8 mouse cellular contexts compared by ENCODE assay signal in the genomic region with DNA sequence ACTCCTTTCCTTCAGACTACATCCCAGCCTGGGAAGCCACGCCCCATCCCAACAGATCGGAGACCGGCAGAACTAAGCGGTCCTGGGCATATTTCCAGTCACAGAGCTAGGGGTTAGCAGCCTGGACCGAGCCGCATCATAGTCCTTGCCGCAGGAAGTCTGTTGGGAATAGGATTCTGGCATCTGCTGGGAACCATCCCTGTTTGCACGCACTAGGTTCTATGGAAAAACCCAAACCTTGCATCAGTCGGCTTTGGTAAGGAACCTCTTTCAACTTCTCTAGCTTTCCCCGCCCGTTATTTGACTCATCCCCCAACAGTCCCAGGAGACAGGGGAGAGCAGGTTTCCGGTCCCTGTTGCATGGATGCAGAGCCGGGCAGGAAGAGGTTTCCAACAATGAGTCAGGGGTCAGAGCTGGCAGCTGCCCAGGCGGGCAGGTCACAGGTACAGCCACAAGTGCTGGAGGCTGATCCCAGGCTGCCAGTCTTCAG. TPM values are rescaled to one million over a fixed set of nuclear protein-coding genes. Genes with fewer than 3 reads are reported as not detected.
DNase-seq lines count a peak whose midpoint lies in the region; ATAC-seq and TF ChIP-seq lines count a peak whose summit lies in the region.

No protein-coding gene starts in this region.

- WGBS in forebrain, embryonic 14.5 days: 10% methylated on average over 14 of the region's 14 CpGs
- WGBS in hindbrain, embryonic 14.5 days: 6% methylated on average over 14 of the region's 14 CpGs
- WGBS in liver, adult 2 months: 22% methylated on average over 14 of the region's 14 CpGs
- 16% methylated on average over 14 of the region's 14 CpGs for WGBS in small intestine, adult 2 months
- WGBS in cerebellum, adult 2 months: 13% methylated on average over 14 of the region's 14 CpGs

- no peaks in the 10 kb centered on the region for H3K36me3 ChIP-seq in forebrain, embryonic 14.5 days (ENCODE audit: control insufficient read depth, insufficient read depth, low read length)
- H3K36me3 ChIP-seq in hindbrain, embryonic 14.5 days (replicated peaks; ENCODE audit: control insufficient read depth, insufficient read depth): no peaks in the 10 kb centered on the region
- H3K36me3 ChIP-seq in liver, adult 2 months (ENCODE audit: control insufficient read depth, insufficient read depth, low read length): no peaks in the 10 kb centered on the region
- no peaks in the 10 kb centered on the region for H3K36me3 ChIP-seq in small intestine, adult 2 months (ENCODE audit: control insufficient read depth, insufficient read depth, low read length)

- no peak for TF ChIP-seq CTCF in liver, adult 2 months (IDR thresholded peaks at IDR 0.05; ENCODE audit: low read depth, low read length)
- no peak for TF ChIP-seq CTCF in small intestine, adult 2 months (IDR thresholded peaks at IDR 0.05; ENCODE audit: extremely low read depth, insufficient read length, insufficient replicate concordance, low read depth, low read length)
- TF ChIP-seq CTCF in cerebellum, adult 2 months (IDR thresholded peaks at IDR 0.05; ENCODE audit: borderline replicate concordance, insufficient read depth, low read depth, low read length): no peak

- H3K27me3 ChIP-seq in forebrain, embryonic 14.5 days (replicated peaks; ENCODE audit: control insufficient read depth, insufficient read depth, low read length): no peaks in the 10 kb centered on the region
- H3K27me3 ChIP-seq in hindbrain, embryonic 14.5 days (ENCODE audit: control insufficient read depth, insufficient read depth, low read length): no peaks in the 10 kb centered on the region
- H3K27me3 ChIP-seq in liver, adult 2 months (ENCODE audit: control insufficient read depth, insufficient read depth, low read length): no peaks in the 10 kb centered on the region
- H3K27me3 ChIP-seq in small intestine, adult 2 months (ENCODE audit: control insufficient read depth, insufficient read depth, low read length): no peaks in the 10 kb centered on the region
- H3K27me3 ChIP-seq in cerebellum, adult 2 months (ENCODE audit: control insufficient read depth, insufficient read depth, low read length): no peaks in the 10 kb centered on the region

- H3K4me1 ChIP-seq in forebrain, embryonic 14.5 days (ENCODE audit: control insufficient read depth, insufficient read depth, low read length): peaks cover 17% of the 10 kb centered on the region
- peaks cover 28% of the 10 kb centered on the region; the same call in 1 of the 2 replicates for H3K4me1 ChIP-seq in hindbrain, embryonic 14.5 days (replicated peaks; ENCODE audit: control insufficient read depth, insufficient read depth, low read length)
- peaks cover 2% of the 10 kb centered on the region; the same call in 1 of the 2 replicates for H3K4me1 ChIP-seq in liver, adult 2 months (ENCODE audit: control insufficient read depth, insufficient read depth, low read length)
- H3K4me1 ChIP-seq in small intestine, adult 2 months (ENCODE audit: control insufficient read depth, insufficient read depth, insufficient read length, low read length): peaks cover 23% of the 10 kb centered on the region
- peaks cover 12% of the 10 kb centered on the region for H3K4me1 ChIP-seq in cerebellum, adult 2 months (ENCODE audit: control insufficient read depth, insufficient read depth, low read length)

- TF ChIP-seq POLR2A in liver, adult 2 months (IDR thresholded peaks at IDR 0.05; ENCODE audit: extremely low read depth, insufficient read depth, low read length): no peak
- no peak for TF ChIP-seq POLR2A in small intestine, adult 2 months (IDR thresholded peaks at IDR 0.05; ENCODE audit: low read depth, low read length)
- no peak for TF ChIP-seq POLR2A in cerebellum, adult 2 months (IDR thresholded peaks at IDR 0.05; ENCODE audit: borderline replicate concordance, insufficient read depth, low read length)

- peak; percentile 37 for DNase-seq in CD4-positive helper T cell, adult 2 months (ENCODE audit: low read depth, low spot score)
- DNase-seq in adipocyte (ENCODE audit: low spot score): peak; percentile 55
- DNase-seq in forebrain, embryonic 14.5 days (ENCODE audit: low spot score): peak; percentile 75
- no peak for DNase-seq in hindbrain, embryonic 14.5 days (ENCODE audit: low spot score)
- no peak for DNase-seq in liver, adult 2 months (ENCODE audit: extremely low read depth, low read depth, low spot score)
- no peak for DNase-seq in right cerebral cortex, postnatal 25 days
- DNase-seq in cerebellum, adult 2 months: no peak

- H3K9ac ChIP-seq in forebrain, embryonic 14.5 days (ENCODE audit: low read length): no peak overlapping the region
- H3K9ac ChIP-seq in hindbrain, embryonic 14.5 days: no peak overlapping the region
- no peak overlapping the region for H3K9ac ChIP-seq in liver, adult 2 months (ENCODE audit: low read depth, low read length)

- H3K4me2 ChIP-seq in forebrain, embryonic 14.5 days (ENCODE audit: low read length): peak overlapping the region; percentile 20; the same call in 1 of the 2 replicates
- H3K4me2 ChIP-seq in hindbrain, embryonic 14.5 days (replicated peaks): 0 out of 2 replicates have a peak overlapping the region, but pooled peaks have one; percentile 21

- no peak overlapping the region for H3K4me3 ChIP-seq in forebrain, embryonic 14.5 days (ENCODE audit: low read depth, low read length)
- no peak overlapping the region for H3K4me3 ChIP-seq in hindbrain, embryonic 14.5 days (replicated peaks; ENCODE audit: low read length)
- no peak overlapping the region for H3K4me3 ChIP-seq in liver, adult 2 months (ENCODE audit: insufficient read depth, low read depth, low read length)
- no peak overlapping the region for H3K4me3 ChIP-seq in small intestine, adult 2 months (ENCODE audit: low read depth, low read length)
- H3K4me3 ChIP-seq in cerebellum, adult 2 months (replicated peaks; ENCODE audit: insufficient read depth, low read depth, low read length): no peak overlapping the region

- ATAC-seq in forebrain, embryonic 14.5 days: peak; percentile 35; the same call in 1 of the 2 replicates
- 0 out of 2 replicates have a peak, but pooled peaks have one; percentile 31 for ATAC-seq in hindbrain, embryonic 14.5 days (ENCODE audit: low FRiP score)

- no peaks in the 10 kb centered on the region for H3K9me3 ChIP-seq in forebrain, embryonic 14.5 days (replicated peaks; ENCODE audit: control insufficient read depth, low read length)
- H3K9me3 ChIP-seq in hindbrain, embryonic 14.5 days (ENCODE audit: control insufficient read depth, low read length): no peaks in the 10 kb centered on the region

- no peaks in the 10 kb centered on the region for H3K79me2 ChIP-seq in liver, adult 2 months (ENCODE audit: control insufficient read depth, insufficient read depth, low read length)

- peak overlapping the region; percentile 2; the same call in 1 of the 2 replicates for H3K27ac ChIP-seq in forebrain, embryonic 14.5 days (ENCODE audit: low read depth, low read length)
- H3K27ac ChIP-seq in hindbrain, embryonic 14.5 days: no peak overlapping the region
- H3K27ac ChIP-seq in liver, adult 2 months (replicated peaks; ENCODE audit: insufficient read depth, low read depth, low read length): peak overlapping the region; percentile 8; the same call in 1 of the 2 replicates
- peak overlapping the region; percentile 66 for H3K27ac ChIP-seq in small intestine, adult 2 months (ENCODE audit: insufficient read depth, low read depth, low read length)
- H3K27ac ChIP-seq in cerebellum, adult 2 months (ENCODE audit: insufficient read depth, low read length): no peak overlapping the region; the same call in 1 of the 2 replicates

RNA-seq across cellular contexts. Expression of a gene that starts 30.0 kb away (rescaled TPM):
- polyA plus RNA-seq in forebrain, embryonic 14.5 days (2014; fragmentation: Nextera tagmentation; extraction: Ambion mirVana): 18.8 and 19.7 TPM in 2 replicates
- 20.6 and 22.5 TPM in 2 replicates for polyA plus RNA-seq in hindbrain, embryonic 14.5 days (2014; fragmentation: Nextera tagmentation; extraction: Ambion mirVana)
- total RNA-seq in liver, adult 2 months (2014; rRNA removed): 22.4 and 27.7 TPM in 2 replicates
- polyA plus RNA-seq in liver, adult 2 months (2012; rRNA removed): 47.0 and 56.9 TPM in 2 replicates
- polyA plus RNA-seq in small intestine, adult 2 months (2012; rRNA removed): 43.1 and 86.2 TPM in 2 replicates
- 48.6 and 52.3 TPM in 2 replicates for polyA plus RNA-seq in cerebellum, adult 2 months (2012; rRNA removed)

RNA-seq across cellular contexts. Expression of a gene that starts 42.2 kb away (rescaled TPM):
- polyA plus RNA-seq in forebrain, embryonic 14.5 days (2014; fragmentation: Nextera tagmentation; extraction: Ambion mirVana): 10.2 and 11.1 TPM in 2 replicates
- polyA plus RNA-seq in hindbrain, embryonic 14.5 days (2014; fragmentation: Nextera tagmentation; extraction: Ambion mirVana): 8.8 and 10.5 TPM in 2 replicates
- 5.2 and 8.8 TPM in 2 replicates for total RNA-seq in liver, adult 2 months (2014; rRNA removed)
- 13.6 and 16.4 TPM in 2 replicates for polyA plus RNA-seq in liver, adult 2 months (2012; rRNA removed)
- 21.5 and 35.0 TPM in 2 replicates for polyA plus RNA-seq in small intestine, adult 2 months (2012; rRNA removed)
- polyA plus RNA-seq in cerebellum, adult 2 months (2012; rRNA removed): 48.3 and 53.9 TPM in 2 replicates

Comparison
In these comparisons a context has a peak if more than half of its experiments do, and no peak if none do; other contexts are left out.
1. DNase-seq: peak in CD4-positive helper T cell, adult 2 months (single experiment), adipocyte (single experiment) and forebrain, embryonic 14.5 days (single experiment); none in hindbrain, embryonic 14.5 days (single experiment), liver, adult 2 months (single experiment), right cerebral cortex, postnatal 25 days (single experiment) and cerebellum, adult 2 months (0 of 2).
2. H3K27ac ChIP-seq: peak in forebrain, embryonic 14.5 days (single experiment), liver, adult 2 months (single experiment) and small intestine, adult 2 months (single experiment); none in hindbrain, embryonic 14.5 days (single experiment) and cerebellum, adult 2 months (single experiment).